Mouse (Mus musculus) C2C12 (cell line): ENCODE results near the gene Gm8879.
"Not testable (repeated sequence)": the region's sequence is repeated elsewhere in the genome, so short reads cannot be mapped to it uniquely, and the experiment has no call there.

Experiments
- CTCF ChIP-seq: IDR thresholded peaks from one replicate; pipeline ENCODE4 v1.5.1; 2011; ENCODE audit not compliant: control insufficient read depth, insufficient read depth, insufficient read length
- MAX ChIP-seq: IDR thresholded peaks from one replicate; pipeline ENCODE4 v1.6.1; 2011; ENCODE audit warnings: mild to moderate bottlenecking, control low read depth
- MYOG ChIP-seq: IDR thresholded peaks from one replicate; pipeline ENCODE4 v1.6.1; 2011; ENCODE audit not compliant: control insufficient read depth, insufficient read length; ENCODE audit errors: extremely low read depth
- USF1 ChIP-seq: IDR thresholded peaks from one replicate; pipeline ENCODE4 v1.6.1; 2011; ENCODE audit warnings: low read depth, mild to moderate bottlenecking, control low read depth, moderate library complexity

- TF ChIP-seq CTCF, USF1, MAX, MYOG: not testable (repeated sequence)
These were observed at the start of gene Gm8879 for GRCm38 (mm10) chr5:11127334-11127733.
